Mouse (Mus musculus) MEL (cell line): ENCODE results near the gene Tor1aip2. TPM values are rescaled to one million over a fixed set of nuclear protein-coding genes. Genes with fewer than 3 reads are reported as not detected.

Experiments
- DNase-seq: peaks from one replicate; pipeline ENCODE4 v3.0.0; 2011; ENCODE audit warnings: low read depth, low spot score
- H3K27ac ChIP-seq: 2 replicates; pipeline ENCODE4 v1.5.1; 2012; ENCODE audit warnings: low read depth, mild to moderate bottlenecking, control low read depth, low read length, moderate library complexity; ENCODE audit not compliant: control insufficient read depth
- H3K27me3 ChIP-seq, 2 experiments: fragments of 150-350 bp in 1 of 2; sonication (generic) in 1 of 2; 2 replicates each; pipeline ENCODE4 v1.6.1; 2012; ENCODE audit warnings: low read length in 2 of 2, mild to moderate bottlenecking in 2 of 2, improper control_type of control experiment in 1 of 2, moderate library complexity in 1 of 2; ENCODE audit not compliant: insufficient read depth in 2 of 2, control insufficient read depth in 1 of 2
- H3K36me3 ChIP-seq, 2 experiments: 2 replicates each; pipeline ENCODE4 v1.6.1; 2012 to 2014; ENCODE audit warnings: low read length in 2 of 2, improper control_type of control experiment in 1 of 2, inconsistent platforms in 1 of 2, mild to moderate bottlenecking in 1 of 2; ENCODE audit not compliant: insufficient read depth in 2 of 2, control insufficient read depth in 1 of 2
- H3K4me1 ChIP-seq, 2 experiments: fragments of 150-350 bp in 1 of 2; sonication (generic) in 1 of 2; 2 replicates each; pipeline ENCODE4 v1.6.1; 2012; ENCODE audit warnings: low read length in 2 of 2, improper control_type of control experiment in 1 of 2, mild to moderate bottlenecking in 1 of 2; ENCODE audit not compliant: insufficient read depth in 2 of 2, control insufficient read depth in 1 of 2
- H3K4me3 ChIP-seq, 2 experiments: fragments of 150-350 bp in 1 of 2; sonication (generic) in 1 of 2; 2 replicates each; pipeline ENCODE4 v1.5.1; 2012; ENCODE audit warnings: low read depth in 2 of 2, low read length in 2 of 2, mild to moderate bottlenecking in 2 of 2, moderate library complexity in 2 of 2, control low read depth in 1 of 2, improper control_type of control experiment in 1 of 2; ENCODE audit not compliant: control insufficient read depth in 1 of 2, insufficient read depth in 1 of 2
- H3K79me2 ChIP-seq: 2 replicates; pipeline ENCODE4 v1.6.1; 2012; ENCODE audit warnings: mild to moderate bottlenecking, low read length, moderate library complexity; ENCODE audit not compliant: control insufficient read depth, poor library complexity, insufficient read depth
- H3K9ac ChIP-seq: 2 replicates; pipeline ENCODE4 v1.6.1; 2012; ENCODE audit warnings: low read depth, mild to moderate bottlenecking, control low read depth, low read length, moderate library complexity; ENCODE audit not compliant: control insufficient read depth, poor library complexity, severe bottlenecking
- H3K9me3 ChIP-seq: fragments of 150-350 bp; sonication (generic); replicated peaks from 2 replicates; pipeline ENCODE4 v1.6.1; 2012; ENCODE audit warnings: mild to moderate bottlenecking, low read length, improper control_type of control experiment, moderate library complexity; ENCODE audit not compliant: insufficient read depth
- BHLHE40 ChIP-seq: IDR thresholded peaks from 2 replicates; pipeline ENCODE4 v1.6.1; 2012; ENCODE audit warnings: low read depth, mild to moderate bottlenecking, inconsistent platforms, low read length, improper control_type of control experiment, borderline replicate concordance
- CHD1 ChIP-seq: IDR thresholded peaks from 2 replicates; pipeline ENCODE4 v1.6.1; 2012; ENCODE audit warnings: low read depth, mild to moderate bottlenecking, inconsistent platforms, low read length, improper control_type of control experiment
- CHD2 ChIP-seq: IDR thresholded peaks from 2 replicates; pipeline ENCODE4 v1.6.1; 2011; ENCODE audit warnings: low read length, improper control_type of control experiment
- CTCF ChIP-seq, 3 experiments: IDR thresholded peaks in 2 of 3; conservative IDR thresholded peaks in 1 of 3; 2 replicates each; pipeline ENCODE4 v1.5.1; 2011 to 2012; ENCODE audit warnings: low read length in 3 of 3, low read depth in 2 of 3, mild to moderate bottlenecking in 2 of 3, improper control_type of control experiment in 1 of 3, inconsistent platforms in 1 of 3, mixed read lengths in 1 of 3, moderate library complexity in 1 of 3; ENCODE audit not compliant: control insufficient read depth in 1 of 3, insufficient read depth in 1 of 3, poor library complexity in 1 of 3, severe bottlenecking in 1 of 3
- E2F4 ChIP-seq: IDR thresholded peaks from 2 replicates; pipeline ENCODE4 v1.6.1; 2011; ENCODE audit warnings: low read depth, low read length, improper control_type of control experiment, borderline replicate concordance
- ELF1 ChIP-seq: IDR thresholded peaks from 2 replicates; pipeline ENCODE4 v1.6.1; 2014; ENCODE audit warnings: low read depth, mild to moderate bottlenecking, inconsistent platforms, low read length, improper control_type of control experiment, moderate library complexity
- EP300 ChIP-seq, 2 experiments: IDR thresholded peaks; 2 replicates each; pipeline ENCODE4 v1.6.1; 2011; ENCODE audit warnings: improper control_type of control experiment in 2 of 2, low read length in 2 of 2, low read depth in 1 of 2, mild to moderate bottlenecking in 1 of 2
- ETS1 ChIP-seq: IDR thresholded peaks from 2 replicates; pipeline ENCODE4 v1.6.1; 2012; ENCODE audit warnings: low read depth, mild to moderate bottlenecking, inconsistent platforms, low read length, improper control_type of control experiment, moderate library complexity
- GABPA ChIP-seq: IDR thresholded peaks from 2 replicates; pipeline ENCODE4 v1.6.1; 2012; ENCODE audit warnings: low read depth, mild to moderate bottlenecking, inconsistent platforms, low read length, improper control_type of control experiment, moderate library complexity
- GATA1 ChIP-seq: IDR thresholded peaks from 2 replicates; pipeline ENCODE4 v1.6.1; 2011; ENCODE audit warnings: low read depth, low read length, improper control_type of control experiment
- HCFC1 ChIP-seq: IDR thresholded peaks from 2 replicates; pipeline ENCODE4 v1.6.1; 2012; ENCODE audit warnings: low read depth, mild to moderate bottlenecking, inconsistent platforms, low read length, improper control_type of control experiment, moderate library complexity
- JUND ChIP-seq: IDR thresholded peaks from 2 replicates; pipeline ENCODE4 v1.6.1; 2011; ENCODE audit warnings: low read depth, mild to moderate bottlenecking, improper control_type of control experiment, low read length
- KAT2A ChIP-seq: conservative IDR thresholded peaks from 2 replicates; pipeline ENCODE4 v1.6.1; 2012; ENCODE audit warnings: low read depth, low read length, improper control_type of control experiment, inconsistent platforms
- MAFK ChIP-seq: IDR thresholded peaks from 2 replicates; pipeline ENCODE4 v1.6.1; 2011; ENCODE audit warnings: low read depth, mild to moderate bottlenecking, low read length, improper control_type of control experiment, borderline replicate concordance
- MAX ChIP-seq: IDR thresholded peaks from 2 replicates; pipeline ENCODE4 v1.6.1; 2011; ENCODE audit warnings: low read length, improper control_type of control experiment
- MAZ ChIP-seq: IDR thresholded peaks from 2 replicates; pipeline ENCODE4 v1.6.1; 2012; ENCODE audit warnings: low read depth, mild to moderate bottlenecking, inconsistent platforms, low read length, improper control_type of control experiment
- MXI1 ChIP-seq: IDR thresholded peaks from 2 replicates; pipeline ENCODE4 v1.6.1; 2011; ENCODE audit warnings: mild to moderate bottlenecking, low read depth, low read length, improper control_type of control experiment
- MYB ChIP-seq: IDR thresholded peaks from 2 replicates; pipeline ENCODE4 v1.6.1; 2011; ENCODE audit warnings: mild to moderate bottlenecking, low read depth, low read length, improper control_type of control experiment
- MYC ChIP-seq: IDR thresholded peaks from 2 replicates; pipeline ENCODE4 v1.6.1; 2011; ENCODE audit warnings: low read depth, mild to moderate bottlenecking, low read length, improper control_type of control experiment, moderate library complexity
- NELFE ChIP-seq: IDR thresholded peaks from 2 replicates; pipeline ENCODE4 v1.6.1; 2011; ENCODE audit warnings: low read depth, low read length, improper control_type of control experiment
- NRF1 ChIP-seq: IDR thresholded peaks from 2 replicates; pipeline ENCODE4 v1.6.1; 2014; ENCODE audit warnings: low read depth, mild to moderate bottlenecking, inconsistent platforms, low read length, improper control_type of control experiment, moderate library complexity; ENCODE audit not compliant: poor library complexity, insufficient read depth, severe bottlenecking
- POLR2AphosphoS5 ChIP-seq: IDR thresholded peaks from 2 replicates; pipeline ENCODE4 v1.6.1; 2012; ENCODE audit warnings: low read depth, borderline replicate concordance, mild to moderate bottlenecking, inconsistent platforms, low read length, moderate library complexity, mixed read lengths
- RAD21 ChIP-seq: IDR thresholded peaks from 2 replicates; pipeline ENCODE4 v1.6.1; 2011; ENCODE audit warnings: mild to moderate bottlenecking, low read depth, low read length, improper control_type of control experiment
- RCOR1 ChIP-seq: IDR thresholded peaks from 2 replicates; pipeline ENCODE4 v1.6.1; 2012; ENCODE audit warnings: low read depth, mild to moderate bottlenecking, inconsistent platforms, low read length, improper control_type of control experiment
- TAL1 ChIP-seq: IDR thresholded peaks from 2 replicates; pipeline ENCODE4 v1.6.1; 2012; ENCODE audit warnings: mild to moderate bottlenecking, inconsistent platforms, low read length, moderate library complexity, mixed read lengths
- TBP ChIP-seq: IDR thresholded peaks from 2 replicates; pipeline ENCODE4 v1.8.0; 2011; ENCODE audit warnings: low read depth, low read length, improper control_type of control experiment
- TCF12 ChIP-seq: IDR thresholded peaks from 2 replicates; pipeline ENCODE4 v1.6.1; 2014; ENCODE audit warnings: low read depth, mild to moderate bottlenecking, inconsistent platforms, low read length, improper control_type of control experiment, moderate library complexity
- UBTF ChIP-seq: IDR thresholded peaks from 2 replicates; pipeline ENCODE4 v1.6.1; 2012; ENCODE audit warnings: low read depth, mild to moderate bottlenecking, inconsistent platforms, low read length, improper control_type of control experiment, moderate library complexity, borderline replicate concordance; ENCODE audit not compliant: insufficient read depth
- USF2 ChIP-seq, 2 experiments: IDR thresholded peaks; 2 replicates each; pipeline ENCODE4 v1.6.1; 2011 to 2012; ENCODE audit warnings: improper control_type of control experiment in 2 of 2, low read length in 2 of 2, borderline replicate concordance in 1 of 2, inconsistent platforms in 1 of 2, low read depth in 1 of 2, mild to moderate bottlenecking in 1 of 2; ENCODE audit not compliant: insufficient read depth in 1 of 2
- ZMIZ1 ChIP-seq: IDR thresholded peaks from 2 replicates; pipeline ENCODE4 v1.6.1; 2012; ENCODE audit warnings: low read depth, mild to moderate bottlenecking, inconsistent platforms, low read length, improper control_type of control experiment, moderate library complexity
- ZNF384 ChIP-seq: IDR thresholded peaks from 2 replicates; pipeline ENCODE4 v1.6.1; 2012; ENCODE audit warnings: low read depth, mild to moderate bottlenecking, inconsistent platforms, low read length, improper control_type of control experiment
- polyA plus RNA-seq, 2 experiments: library from polyadenylated mRNA; stranded (reverse) in 1 of 2; unstranded in 1 of 2; fragments of >175 nt in 1 of 2; fragments of >200 nt in 1 of 2; gene quantifications; 2 replicates each; pipeline versions ENCODE4 v1.2.1 to v1.2.4; 2012; ENCODE audit warnings: low replicate concordance in 2 of 2, low read depth in 1 of 2; ENCODE audit not compliant: insufficient read length in 2 of 2, insufficient read depth in 1 of 2, missing spikeins in 1 of 2
- total RNA-seq: library from RNA; depleted of rRNA; stranded (reverse); fragments of 300-350 nt; gene quantifications from 2 replicates; pipeline ENCODE4 v1.2.3, GENCODE M21; 2012

The Tor1aip2 gene
- total and polyA plus RNA-seq, 3 experiments, result 47.1 to 48.1 TPM; not detected in 1

GRCm38 (mm10) chr1:156091811-156092210, 56.6 kb downstream of the Tor1aip2 start (continued):
- TF ChIP-seq ZMIZ1 (no peak), GABPA (no peak), CHD1 (no peak), ELF1 (no peak), POLR2AphosphoS5 (no peak), MAZ (no peak), CTCF (IDR thresholded peaks at IDR 0.05 in 2 of 3, conservative IDR thresholded peaks at IDR 0.05 in 1 of 3; ENCODE audit: control insufficient read depth in 1 of 3, insufficient read depth in 1 of 3, low read depth in 2 of 3, low read length in 3 of 3, poor library complexity in 1 of 3, severe bottlenecking in 1 of 3) (no peak), RCOR1 (no peak; the same call in 1 of the 2 replicates), TBP (no peak), TCF12 (peak; percentile 84), JUND (no peak), MYB (no peak), MXI1 (no peak), ZNF384 (no peak), BHLHE40 (no peak), NELFE (no peak), ETS1 (peak; percentile 59; the same call in 1 of the 2 replicates)

- no peaks in the 10 kb centered on the region for H3K27me3 ChIP-seq
- no peaks in the 10 kb centered on the region for H3K79me2 ChIP-seq
- DNase-seq, result peak; percentile 78
- no peak overlapping the region for H3K27ac ChIP-seq
- no peaks in the 10 kb centered on the region for H3K36me3 ChIP-seq
- H3K4me1 ChIP-seq, result no peaks in the 10 kb centered on the region; a peak in 1 of 4 replicates
- no peaks in the 10 kb centered on the region for H3K9me3 ChIP-seq
- no peak overlapping the region for H3K9ac ChIP-seq
- no peak for TF ChIP-seq HCFC1
- TF ChIP-seq NRF1, result no peak
- TF ChIP-seq TAL1, result no peak
- no peak for TF ChIP-seq USF2 (IDR thresholded peaks at IDR 0.05; ENCODE audit: borderline replicate concordance in 1 of 2, insufficient read depth in 1 of 2, low read depth in 1 of 2, low read length in 2 of 2)
- TF ChIP-seq CHD2, result no peak
- TF ChIP-seq UBTF, result no peak
- no peak for TF ChIP-seq E2F4
- TF ChIP-seq CHD1, result no peak
- TF ChIP-seq MYB, result no peak
- no peak for TF ChIP-seq ELF1
- TF ChIP-seq ETS1, result no peak
- peak; percentile 92 for TF ChIP-seq RCOR1
- TF ChIP-seq ZNF384, result no peak
- TF ChIP-seq MAFK, result no peak
- no peak for TF ChIP-seq RAD21
- no peak for TF ChIP-seq KAT2A
- no peak for TF ChIP-seq POLR2AphosphoS5
- TF ChIP-seq TCF12, result 0 out of 2 replicates have a peak, but pooled peaks have one; percentile 19
- peak; percentile 32 to 73 for TF ChIP-seq EP300 (IDR thresholded peaks at IDR 0.05; ENCODE audit: low read depth in 1 of 2, low read length in 2 of 2)
- no peak for TF ChIP-seq MXI1
- TF ChIP-seq MAX, result no peak
- TF ChIP-seq GATA1, result peak; percentile 66
- TF ChIP-seq MYC, result no peak
- H3K4me3 ChIP-seq, result no peak overlapping the region
Measured at GRCm38 (mm10) chr1:156103763-156104162, 68.6 kb downstream of the Tor1aip2 start.
